Mouse (Mus musculus): Measurements from ENCODE around the gene Uncx. TPM values are rescaled to one million over a fixed set of nuclear protein-coding genes. Genes with fewer than 3 reads are reported as not detected.
"Not testable (repeated sequence)": the region's sequence is repeated elsewhere in the genome, so short reads cannot be mapped to it uniquely, and the experiment has no call there.

The Uncx gene
- total and polyA plus RNA-seq, 2 experiments from 2014 or later: not detected

- 45% methylated on average over 27 of the region's 27 CpGs for WGBS
- no peaks in the 10 kb centered on the region for H3K36me3 ChIP-seq (replicated peaks; ENCODE audit: control insufficient read depth, insufficient read depth, low read length)
- no peak overlapping the region for H3K27ac ChIP-seq (ENCODE audit: low read depth)
- H3K4me1 ChIP-seq (ENCODE audit: control insufficient read depth, insufficient read depth): no peaks in the 10 kb centered on the region
- DNase-seq (ENCODE audit: low spot score): no peak
- no peak overlapping the region for H3K4me3 ChIP-seq (ENCODE audit: low read depth, low read length)
- no peak overlapping the region for H3K4me2 ChIP-seq (ENCODE audit: low read depth, low read length)
- 0 out of 2 replicates have a peak, but pooled peaks cover 2% of the 10 kb centered on the region for H3K9me3 ChIP-seq (replicated peaks; ENCODE audit: control insufficient read depth, low read length)
- TF ChIP-seq CTCF (IDR thresholded peaks at IDR 0.05; ENCODE audit: low read depth) (no peak), EP300 (IDR thresholded peaks at IDR 0.05; ENCODE audit: low read depth) (no peak)
- no peak for ATAC-seq (ENCODE audit: insufficient read depth, low read depth)
- peaks cover 58% of the 10 kb centered on the region for H3K27me3 ChIP-seq (ENCODE audit: control insufficient read depth, insufficient read depth, low read length)
- no peak overlapping the region for H3K9ac ChIP-seq (replicated peaks; ENCODE audit: low read depth, low read length)
These were observed 37.0 kb downstream of the Uncx start for GRCm38 (mm10) chr5:139580171-139580743.

GRCm38 (mm10) chr5:139581308-139581868 lies 38.1 kb downstream of the Uncx start:
- 2% methylated on average over 10 of the region's 10 CpGs for WGBS
- Histone ChIP-seq H3K4me1 (ENCODE audit: control insufficient read depth, insufficient read depth) (no peaks in the 10 kb centered on the region), H3K9ac (replicated peaks; ENCODE audit: low read depth, low read length) (no peak overlapping the region), H3K36me3 (replicated peaks; ENCODE audit: control insufficient read depth, insufficient read depth, low read length) (no peaks in the 10 kb centered on the region), H3K27ac (ENCODE audit: low read depth) (no peak overlapping the region), H3K4me3 (ENCODE audit: low read depth, low read length) (no peak overlapping the region), H3K27me3 (ENCODE audit: control insufficient read depth, insufficient read depth, low read length) (peaks cover 69% of the 10 kb centered on the region), H3K9me3 (replicated peaks; ENCODE audit: control insufficient read depth, low read length) (0 out of 2 replicates have a peak, but pooled peaks cover 2% of the 10 kb centered on the region), H3K4me2 (ENCODE audit: low read depth, low read length) (no peak overlapping the region)
- no peak for TF ChIP-seq CTCF (IDR thresholded peaks at IDR 0.05; ENCODE audit: low read depth)
- TF ChIP-seq EP300 (IDR thresholded peaks at IDR 0.05; ENCODE audit: low read depth): no peak
- DNase-seq (ENCODE audit: low spot score) (no peak), ATAC-seq (ENCODE audit: insufficient read depth, low read depth) (no peak)

DNA sequence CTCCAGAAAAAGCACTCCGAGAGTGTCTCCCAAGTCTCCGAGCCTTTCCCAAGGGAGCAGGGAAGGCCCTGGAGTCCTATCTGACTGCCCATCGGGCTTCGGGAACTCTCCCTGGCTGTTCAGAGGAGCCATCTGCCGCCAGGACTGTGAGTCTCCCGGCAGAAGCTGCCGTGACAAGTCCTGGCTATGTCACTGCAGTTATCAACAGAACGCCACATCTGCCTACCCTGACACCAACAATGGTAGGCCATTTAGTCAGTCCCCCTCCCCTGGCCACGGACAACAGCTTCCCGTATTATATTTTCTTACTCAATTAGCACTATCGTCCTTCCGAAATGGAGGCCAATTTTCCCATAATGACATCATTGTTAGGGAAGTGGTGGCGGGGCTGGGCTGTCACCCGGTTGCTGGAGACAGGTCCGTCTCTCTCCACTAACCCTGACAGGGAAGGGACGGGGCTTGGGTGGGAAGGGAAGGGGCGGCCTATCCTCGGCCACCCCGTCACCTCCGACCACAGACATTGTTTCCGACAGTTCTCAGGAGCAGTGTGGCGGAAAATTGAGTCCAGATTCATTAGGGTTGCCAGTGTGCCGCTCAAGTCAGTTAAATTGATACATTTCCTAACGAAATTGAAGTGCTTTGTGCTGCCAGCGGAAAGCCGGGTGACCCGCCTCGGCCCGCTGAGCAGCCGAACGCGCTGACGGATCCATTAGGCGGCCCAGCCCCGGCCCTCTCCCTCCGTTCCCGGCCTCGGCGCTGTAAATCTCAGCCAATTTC lies 41.9 kb downstream of the Uncx start:
- Histone ChIP-seq H3K4me2 (ENCODE audit: low read depth, low read length) (peak overlapping the region; percentile 38), H3K4me3 (ENCODE audit: low read depth, low read length) (peak overlapping the region; percentile 25), H3K36me3 (replicated peaks; ENCODE audit: control insufficient read depth, insufficient read depth, low read length) (no peaks in the 10 kb centered on the region), H3K9ac (replicated peaks; ENCODE audit: low read depth, low read length) (no peak overlapping the region), H3K9me3 (replicated peaks; ENCODE audit: control insufficient read depth, low read length) (no peaks in the 10 kb centered on the region), H3K4me1 (ENCODE audit: control insufficient read depth, insufficient read depth) (no peaks in the 10 kb centered on the region), H3K27me3 (ENCODE audit: control insufficient read depth, insufficient read depth, low read length) (peaks cover 70% of the 10 kb centered on the region), H3K27ac (ENCODE audit: low read depth) (no peak overlapping the region)
- no peak for TF ChIP-seq CTCF (IDR thresholded peaks at IDR 0.05; ENCODE audit: low read depth)
- TF ChIP-seq EP300 (IDR thresholded peaks at IDR 0.05; ENCODE audit: low read depth): no peak
- ATAC-seq (ENCODE audit: insufficient read depth, low read depth) (no peak), DNase-seq (ENCODE audit: low spot score) (no peak)
- WGBS: 5% methylated on average over 39 of the region's 39 CpGs

GRCm38 (mm10) chr5:139585748-139586060 lies 42.4 kb downstream of the Uncx start:
- TF ChIP-seq CTCF (IDR thresholded peaks at IDR 0.05; ENCODE audit: low read depth) (no peak), EP300 (IDR thresholded peaks at IDR 0.05; ENCODE audit: low read depth) (no peak)
- no peak for DNase-seq (ENCODE audit: low spot score)
- peaks cover 64% of the 10 kb centered on the region for H3K27me3 ChIP-seq (ENCODE audit: control insufficient read depth, insufficient read depth, low read length)
- ATAC-seq (ENCODE audit: insufficient read depth, low read depth): no peak
- 13% methylated on average over 8 of the region's 8 CpGs for WGBS
- no peaks in the 10 kb centered on the region for H3K4me1 ChIP-seq (ENCODE audit: control insufficient read depth, insufficient read depth)
- H3K9me3 ChIP-seq (replicated peaks; ENCODE audit: control insufficient read depth, low read length): no peaks in the 10 kb centered on the region
- no peaks in the 10 kb centered on the region for H3K36me3 ChIP-seq (replicated peaks; ENCODE audit: control insufficient read depth, insufficient read depth, low read length)
- peak overlapping the region; percentile 25 for H3K4me3 ChIP-seq (ENCODE audit: low read depth, low read length)
- no peak overlapping the region for H3K27ac ChIP-seq (ENCODE audit: low read depth)
- no peak overlapping the region for H3K9ac ChIP-seq (replicated peaks; ENCODE audit: low read depth, low read length)
- peak overlapping the region; percentile 38 for H3K4me2 ChIP-seq (ENCODE audit: low read depth, low read length)

DNA sequence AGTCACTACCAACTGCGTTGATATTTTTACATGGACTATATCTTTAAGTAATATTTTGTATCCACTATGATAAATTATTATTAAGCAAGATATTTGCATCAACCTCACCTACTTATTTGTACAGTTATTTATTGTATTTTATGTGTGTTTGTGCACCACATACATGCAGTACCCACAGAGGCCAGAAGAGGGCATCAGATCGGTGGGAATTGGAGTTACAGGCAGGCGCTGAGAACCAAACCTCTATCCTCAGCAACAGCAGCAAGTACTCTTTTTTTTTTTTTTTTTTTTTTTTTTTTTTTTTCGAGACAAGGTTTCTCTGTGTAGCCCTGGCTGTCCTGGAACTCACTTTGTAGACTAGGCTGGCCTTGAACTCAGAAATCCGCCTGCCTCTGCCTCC lies 44.2 kb downstream of the Uncx start:
- H3K4me3 ChIP-seq (ENCODE audit: low read depth, low read length); ATAC-seq (ENCODE audit: insufficient read depth, low read depth); H3K36me3 ChIP-seq (replicated peaks; ENCODE audit: control insufficient read depth, insufficient read depth, low read length); H3K4me2 ChIP-seq (ENCODE audit: low read depth, low read length); H3K9me3 ChIP-seq (replicated peaks; ENCODE audit: control insufficient read depth, low read length); DNase-seq (ENCODE audit: low spot score); H3K27ac ChIP-seq (ENCODE audit: low read depth); H3K9ac ChIP-seq (replicated peaks; ENCODE audit: low read depth, low read length); H3K4me1 ChIP-seq (ENCODE audit: control insufficient read depth, insufficient read depth): not testable (repeated sequence)
- peaks cover 48% of the 10 kb centered on the region for H3K27me3 ChIP-seq (ENCODE audit: control insufficient read depth, insufficient read depth, low read length)
- 83% methylated on average over 4 of the region's 5 CpGs for WGBS

- DNase-seq (ENCODE audit: low spot score); H3K4me1 ChIP-seq (ENCODE audit: control insufficient read depth, insufficient read depth); H3K4me3 ChIP-seq (ENCODE audit: low read depth, low read length); H3K36me3 ChIP-seq (replicated peaks; ENCODE audit: control insufficient read depth, insufficient read depth, low read length); H3K9ac ChIP-seq (replicated peaks; ENCODE audit: low read depth, low read length); H3K4me2 ChIP-seq (ENCODE audit: low read depth, low read length); H3K27ac ChIP-seq (ENCODE audit: low read depth); H3K9me3 ChIP-seq (replicated peaks; ENCODE audit: control insufficient read depth, low read length): not testable (repeated sequence)
- 41% methylated on average over 6 of the region's 6 CpGs for whole genome bisulfite sequencing
- H3K27me3 ChIP-seq (ENCODE audit: control insufficient read depth, insufficient read depth, low read length): peaks cover 41% of the 10 kb centered on the region
- 0 out of 2 replicates have a peak, but pooled peaks have one; percentile 24 for ATAC-seq (ENCODE audit: insufficient read depth, low read depth)
These were observed 47.5 kb downstream of the Uncx start for GRCm38 (mm10) chr5:139590682-139591360.
